Mouse (Mus musculus) kidney, embryonic 16.5 days (tissue): ENCODE measurements at regions not wholly inside any gene's neighbourhood (a gene's known extent, or its start where the extent isn't known, plus 50 kb on each side); places are given as distances from the start of the nearest gene placed in this dataset.

ENCODE experiments used
- ATAC-seq: fragments of 200-750 bp; cut with Nextera tagmentation; 2 replicates; pipeline ENCODE4 v1.8.0; 2017; ENCODE audit warnings: moderate TSS enrichment; ENCODE audit not compliant: low FRiP score, low TSS enrichment
- H3K27ac ChIP-seq: fragments of 300-500 bp; sonication (generic); 2 replicates; pipeline ENCODE4 v1.5.1; 2014; ENCODE audit warnings: low read length
- H3K27me3 ChIP-seq: fragments of 300-500 bp; sonication (generic); 2 replicates; pipeline ENCODE4 v1.6.1; 2014; ENCODE audit warnings: low read length, control low read depth, mixed read lengths; ENCODE audit not compliant: insufficient read depth
- H3K36me3 ChIP-seq: fragments of 300-500 bp; sonication (generic); 2 replicates; pipeline ENCODE4 v1.6.1; 2014; ENCODE audit warnings: low read length, control low read depth, mixed read lengths; ENCODE audit not compliant: insufficient read depth
- H3K4me1 ChIP-seq: fragments of 300-500 bp; sonication (generic); 2 replicates; pipeline ENCODE4 v1.6.1; 2014; ENCODE audit warnings: low read length, control low read depth, mixed read lengths; ENCODE audit not compliant: insufficient read depth
- H3K4me2 ChIP-seq: fragments of 300-500 bp; sonication (generic); replicated peaks from 2 replicates; pipeline ENCODE4 v1.6.1; 2014; ENCODE audit warnings: low read depth, low read length
- H3K4me3 ChIP-seq: fragments of 300-500 bp; sonication (generic); 2 replicates; pipeline ENCODE4 v1.5.1; 2014; ENCODE audit warnings: mild to moderate bottlenecking, low read length
- H3K9ac ChIP-seq: fragments of 300-500 bp; sonication (generic); replicated peaks from 2 replicates; pipeline ENCODE4 v1.6.1; 2014; ENCODE audit warnings: low read length
- H3K9me3 ChIP-seq: fragments of 300-500 bp; sonication (generic); 2 replicates; pipeline ENCODE4 v1.6.1; 2016; ENCODE audit warnings: low read length, control low read depth
- WGBS: fragments of 180-500 bp; shearing (Covaris S2); extraction: QIAGEN DNeasy Blood & Tissue Kit; methylation state at CpG from one replicate; pipeline ENCODE4 v1.1.7; 2014; 5-methylcytosine and 5-hydroxymethylcytosine counted together

DNA sequence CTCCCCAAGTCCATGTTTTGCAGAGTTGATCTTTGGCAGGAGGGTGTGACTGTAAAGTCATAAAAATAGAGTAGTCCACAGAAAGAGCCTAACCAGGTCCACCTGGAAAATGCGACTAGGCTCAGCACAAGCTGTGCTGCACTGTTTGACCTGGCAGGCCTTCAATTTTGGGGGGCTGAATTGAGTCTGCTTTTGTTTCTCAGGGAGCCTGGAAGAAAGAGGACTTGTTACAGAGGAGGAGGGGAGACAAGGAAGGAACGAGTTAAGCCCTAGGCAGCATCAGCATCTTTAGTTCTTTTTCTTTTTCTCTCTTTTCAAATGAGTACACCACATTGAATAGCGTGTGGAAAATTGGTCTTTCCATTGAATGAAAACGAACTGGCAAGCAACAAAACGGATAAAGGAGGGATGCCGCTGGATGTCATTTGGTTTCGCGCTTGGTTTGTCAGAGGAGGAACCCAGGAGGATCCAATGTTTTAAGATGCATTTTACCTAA, 516.1 kb downstream of the Gja1 start:
- no peaks in the 10 kb centered on the region for H3K9me3 ChIP-seq
- no peaks in the 10 kb centered on the region for H3K27me3 ChIP-seq
- peaks cover 7% of the 10 kb centered on the region; the same call in 1 of the 2 replicates for H3K4me1 ChIP-seq
- ATAC-seq = peak; percentile 31; the same call in 1 of the 2 replicates
- H3K4me3 ChIP-seq = no peak overlapping the region
- H3K4me2 ChIP-seq = no peak overlapping the region
- no peak overlapping the region for H3K27ac ChIP-seq
- WGBS = 32% methylated on average over 8 of the region's 8 CpGs
- H3K36me3 ChIP-seq = no peaks in the 10 kb centered on the region
- no peak overlapping the region for H3K9ac ChIP-seq

- WGBS = 89% methylated on average over 5 of the region's 5 CpGs
- ATAC-seq = no peak
Measured at GRCm38 (mm10) chr10:56899640-56900274, 522.6 kb downstream of the Gja1 start.

GRCm38 (mm10) chr10:56900914-56901313, 523.8 kb downstream of the Gja1 start:
- Histone ChIP-seq H3K4me2 (no peak overlapping the region), H3K9me3 (no peaks in the 10 kb centered on the region), H3K27ac (no peak overlapping the region), H3K9ac (no peak overlapping the region), H3K36me3 (no peaks in the 10 kb centered on the region), H3K4me1 (no peaks in the 10 kb centered on the region), H3K27me3 (no peaks in the 10 kb centered on the region), H3K4me3 (no peak overlapping the region)
- no peak for ATAC-seq
- 87% methylated on average over 6 of the region's 6 CpGs for WGBS

More at GRCm38 (mm10) chr10:56899640-56900274, 522.6 kb downstream of the Gja1 start:
- H3K27ac ChIP-seq = no peak overlapping the region
- no peak overlapping the region for H3K9ac ChIP-seq
- no peaks in the 10 kb centered on the region for H3K4me1 ChIP-seq
- H3K27me3 ChIP-seq = no peaks in the 10 kb centered on the region
- H3K4me2 ChIP-seq = no peak overlapping the region
- no peaks in the 10 kb centered on the region for H3K9me3 ChIP-seq
- no peak overlapping the region for H3K4me3 ChIP-seq
- no peaks in the 10 kb centered on the region for H3K36me3 ChIP-seq

DNA sequence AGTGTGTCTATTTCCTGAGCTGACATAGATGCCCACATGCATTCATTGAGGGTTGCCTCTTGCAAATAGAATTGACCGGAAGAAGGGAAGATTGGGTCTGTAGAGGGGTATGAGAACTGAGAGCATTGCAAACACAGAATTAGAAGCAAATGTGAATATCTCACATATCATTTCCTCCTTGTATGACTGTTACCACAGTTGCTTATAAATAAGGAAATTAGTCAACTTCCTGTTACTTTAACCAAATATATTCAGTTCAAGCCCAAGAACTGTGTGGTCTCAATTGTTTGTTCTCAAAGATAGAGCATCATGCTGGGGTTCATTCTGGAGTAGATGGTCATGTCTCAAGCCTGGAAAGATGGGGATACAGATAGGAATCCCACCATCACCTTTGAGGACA, 535.6 kb downstream of the Gja1 start:
- 82% methylated on average over 1 of the region's 1 CpGs for WGBS
- ATAC-seq = no peak

GRCm38 (mm10) chr10:56914103-56914502, 537.0 kb downstream of the Gja1 start:
- Histone ChIP-seq H3K4me1 (no peaks in the 10 kb centered on the region), H3K4me2 (no peak overlapping the region), H3K9me3 (no peaks in the 10 kb centered on the region), H3K36me3 (no peaks in the 10 kb centered on the region), H3K9ac (no peak overlapping the region), H3K27ac (no peak overlapping the region), H3K4me3 (no peak overlapping the region), H3K27me3 (no peaks in the 10 kb centered on the region)
- 75% methylated on average over 5 of the region's 5 CpGs for WGBS
- no peak for ATAC-seq

More for the DNA sequence above, 535.6 kb downstream of the Gja1 start:
- Histone ChIP-seq H3K4me3 (no peak overlapping the region), H3K4me2 (no peak overlapping the region), H3K9ac (no peak overlapping the region), H3K9me3 (no peaks in the 10 kb centered on the region), H3K4me1 (no peaks in the 10 kb centered on the region), H3K36me3 (no peaks in the 10 kb centered on the region), H3K27ac (no peak overlapping the region), H3K27me3 (no peaks in the 10 kb centered on the region)

DNA sequence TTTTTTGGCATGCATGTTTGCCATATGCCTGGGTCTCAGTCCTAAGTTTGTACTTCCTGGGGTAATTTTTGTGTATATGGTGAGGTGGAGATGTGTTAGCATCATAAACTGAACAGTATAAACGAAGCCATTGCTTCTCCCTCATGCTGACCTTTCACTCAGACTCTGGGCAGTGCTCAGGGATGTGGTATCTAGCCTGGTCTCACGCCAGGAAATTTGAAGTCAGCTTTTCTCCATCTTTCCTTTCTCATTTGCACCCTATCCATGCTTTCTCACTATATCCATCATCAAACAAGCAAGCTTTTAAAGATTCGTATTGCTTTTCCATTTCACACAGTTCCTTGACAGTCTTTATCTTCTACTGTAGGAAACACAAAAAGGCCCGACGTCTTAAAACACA, 541.3 kb downstream of the Gja1 start:
- Histone ChIP-seq H3K36me3 (no peaks in the 10 kb centered on the region), H3K9me3 (no peaks in the 10 kb centered on the region), H3K27me3 (no peaks in the 10 kb centered on the region), H3K4me2 (no peak overlapping the region), H3K4me1 (peaks cover 10% of the 10 kb centered on the region), H3K4me3 (no peak overlapping the region), H3K9ac (no peak overlapping the region), H3K27ac (no peak overlapping the region)
- WGBS = 88% methylated on average over 5 of the region's 5 CpGs
- no peak for ATAC-seq

- no peaks in the 10 kb centered on the region for H3K36me3 ChIP-seq
- no peaks in the 10 kb centered on the region for H3K9me3 ChIP-seq
- H3K4me1 ChIP-seq = peaks cover 10% of the 10 kb centered on the region
- peak overlapping the region; percentile 35; the same call in 1 of the 2 replicates for H3K9ac ChIP-seq
- ATAC-seq = peak; percentile 93
- H3K27me3 ChIP-seq = no peaks in the 10 kb centered on the region
- peak overlapping the region; percentile 16 for H3K4me3 ChIP-seq
- peak overlapping the region; percentile 14; the same call in 1 of the 2 replicates for H3K27ac ChIP-seq
- peak overlapping the region; percentile 50 for H3K4me2 ChIP-seq
- 16% methylated on average over 20 of the region's 20 CpGs for WGBS
Measured at GRCm38 (mm10) chr10:56920711-56921672, 543.9 kb downstream of the Gja1 start.

- no peaks in the 10 kb centered on the region for H3K4me1 ChIP-seq
- H3K9ac ChIP-seq = no peak overlapping the region
- ATAC-seq = no peak
- no peak overlapping the region for H3K4me2 ChIP-seq
- H3K4me3 ChIP-seq = no peak overlapping the region
- no peaks in the 10 kb centered on the region for H3K36me3 ChIP-seq
- WGBS = 88% methylated on average over 4 of the region's 4 CpGs
- H3K9me3 ChIP-seq = no peaks in the 10 kb centered on the region
- H3K27me3 ChIP-seq = no peaks in the 10 kb centered on the region
- H3K27ac ChIP-seq = no peak overlapping the region
Measured at GRCm38 (mm10) chr10:56935174-56935573, 551.0 kb upstream of the Hsf2 start.

DNA sequence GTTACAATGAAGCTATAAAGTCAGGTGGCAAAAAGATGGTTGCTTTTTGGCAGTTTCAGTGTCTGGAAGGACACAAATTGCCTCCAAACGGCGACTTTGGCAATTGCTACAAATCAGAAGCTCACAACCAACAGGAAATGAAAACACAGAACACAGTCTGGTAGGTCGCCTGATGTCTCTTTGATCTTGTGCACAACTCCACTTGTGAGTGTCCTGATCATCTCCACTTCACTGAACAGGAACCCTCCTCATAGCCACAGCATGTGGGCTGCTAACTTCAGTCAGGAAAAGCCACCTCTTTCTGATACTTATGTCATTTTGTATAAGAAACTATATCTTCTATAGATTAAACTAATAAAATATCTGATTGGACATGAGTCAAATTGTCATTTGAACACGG, 544.2 kb upstream of the Hsf2 start:
- Histone ChIP-seq H3K9me3 (no peaks in the 10 kb centered on the region), H3K9ac (no peak overlapping the region), H3K27me3 (no peaks in the 10 kb centered on the region), H3K4me2 (no peak overlapping the region), H3K4me3 (no peak overlapping the region), H3K4me1 (no peaks in the 10 kb centered on the region), H3K27ac (no peak overlapping the region), H3K36me3 (no peaks in the 10 kb centered on the region)
- WGBS = 21% methylated on average over 4 of the region's 4 CpGs
- ATAC-seq = peak; percentile 74; the same call in 1 of the 2 replicates
